Mouse (Mus musculus): ENCODE measurements around the gene Amotl1.

GRCm38 (mm10) chr9:14682741-14683140, 37.9 kb upstream of the Amotl1 start:
- TF ChIP-seq CTCF (IDR thresholded peaks at IDR 0.05; ENCODE audit: low read depth), result no peak
- TF ChIP-seq EP300 (IDR thresholded peaks at IDR 0.05; ENCODE audit: low read depth), result no peak

Measured in liver, postnatal 0 days (tissue).